In the genomic region with DNA sequence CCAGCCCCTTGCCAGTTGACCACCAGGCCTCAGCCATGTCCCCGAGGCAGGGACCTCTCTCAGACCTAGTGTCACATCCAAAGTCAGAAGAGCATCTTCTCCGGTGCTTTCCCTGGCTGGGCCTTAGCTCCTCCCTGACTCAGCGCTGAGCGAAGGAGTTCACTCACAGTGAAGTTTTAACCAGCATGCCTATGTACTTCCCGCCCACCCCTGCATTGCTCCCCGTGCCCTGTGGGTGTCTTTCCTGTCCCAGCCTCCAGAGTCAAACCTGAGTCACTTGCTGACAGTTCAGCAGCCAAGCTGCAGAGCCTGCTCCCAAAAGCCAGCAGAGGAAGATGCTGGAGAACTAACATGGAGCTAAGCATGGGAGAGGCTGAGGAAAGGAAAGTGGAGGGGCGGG, we compare ENCODE assay signal across 17 mouse cellular contexts. TPM values are rescaled to one million over a fixed set of nuclear protein-coding genes. Genes with fewer than 3 reads are reported as not detected.
A peak's percentile ranks its signal among the peaks of the same experiment; 100 is the strongest.
DNase-seq lines count a peak whose midpoint lies in the region; ATAC-seq lines count a peak whose summit lies in the region.
"Had no signal": no experiment of that assay in that cellular context is flagged by ENCODE, and none has a peak within 500 bp of the region (broad histone marks: within the 10 kb centered on the region; RNA-seq: fewer than 3 reads in every experiment).

No protein-coding gene starts in this region.

- ATAC-seq in frontal cortex, adult (ENCODE audit: low TSS enrichment): peak; percentile 67
- ATAC-seq: activated CD4-positive, CD25-positive, alpha-beta regulatory T cell, adult 4 months; forebrain, embryonic 13.5 days; forebrain, embryonic 15.5 days; forebrain, postnatal 0 days had no signal

- no peak for DNase-seq in frontal cortex, postnatal 10 days (ENCODE audit: low spot score in 2 of 2)
- peak; percentile 4 for DNase-seq in 3T3-L1 (ENCODE audit: low read depth, low spot score)
- DNase-seq in brain, adult 2 months (ENCODE audit: low read depth, low spot score): peak; percentile 83
- no peak for DNase-seq in adrenal gland, postnatal 4 days (ENCODE audit: low spot score in 2 of 2)
- DNase-seq: adrenal gland, adult 8-10 months; adrenal gland, postnatal 14 days; adrenal gland, postnatal 36 days; cerebellum, adult 11-12 months; cerebellum, adult 2 months; cerebellum, adult 9-10 months; cerebellum, postnatal 25 days; forebrain, postnatal 0 days had no signal

RNA-seq across cellular contexts. Expression of a gene that starts 55.6 kb away (rescaled TPM):
- total RNA-seq in adrenal gland, postnatal 4 days (2021): 10 to 100 TPM; 12.0 to 13.8 TPM
- total RNA-seq: MEL had no signal

Comparison
In these comparisons a context has a peak if more than half of its experiments do, and no peak if none do; other contexts are left out.
1. DNase-seq: peak in 3T3-L1 (single experiment) and brain, adult 2 months (single experiment); none in frontal cortex, postnatal 10 days (0 of 2) and adrenal gland, postnatal 4 days (0 of 2).